Mouse (Mus musculus) urinary bladder, adult 2 months (tissue): ENCODE data around the gene Trim16. TPM values are rescaled to one million over a fixed set of nuclear protein-coding genes. Genes with fewer than 3 reads are reported as not detected.

Experiments
- DNase-seq: peaks from one replicate; pipeline ENCODE4 v3.0.0; 2022; ENCODE audit warnings: low spot score
- polyA plus RNA-seq: library from polyadenylated mRNA; depleted of rRNA; stranded (reverse); fragments of >200 nt; gene quantifications from 2 replicates; pipeline ENCODE4 v1.2.3, GENCODE M21; 2012; rRNA removed

Gene Trim16
- polyA plus RNA-seq, 1 experiment: 33.0 TPM

DNA sequence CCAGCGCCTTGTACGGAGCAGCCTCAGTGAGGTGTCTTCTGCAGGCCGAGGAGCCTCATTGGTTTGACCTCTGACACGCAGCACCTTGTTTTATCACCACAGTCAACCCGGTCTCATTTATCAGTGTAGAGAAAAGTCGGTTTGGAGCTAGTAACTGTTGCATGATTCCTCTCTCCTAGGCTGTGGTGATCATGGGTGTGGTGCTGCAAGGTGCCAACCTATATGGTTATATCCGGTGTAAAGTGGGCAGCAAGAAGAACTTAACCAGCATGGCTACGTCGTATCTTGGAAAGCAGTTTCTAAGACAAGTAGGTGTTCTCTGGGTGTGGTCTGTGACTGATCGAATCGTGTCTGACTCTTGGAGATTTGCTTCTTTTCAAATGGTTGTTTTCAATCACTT, 71.7 kb downstream of the Trim16 start:
- no peak for DNase-seq

Other genes starting within 250 kb of the Trim16 start
- gene Trpv2, start 245.7 kb upstream of the Trim16 start, polyA plus RNA-seq: 52.6 and 62.0 TPM in 2 replicates
- 14.0 and 15.4 TPM in 2 replicates for gene Lrrc75a, start 171.7 kb upstream of the Trim16 start, polyA plus RNA-seq
- gene Mmgt2, start 171.6 kb upstream of the Trim16 start, polyA plus RNA-seq: 73.5 and 89.4 TPM in 2 replicates
- 5.4 and 6.5 TPM in 2 replicates for gene Zfp287, start 88.3 kb upstream of the Trim16 start, polyA plus RNA-seq
- not detected in 2 replicates for gene Gm10428, start 67.1 kb upstream of the Trim16 start, polyA plus RNA-seq
- gene Zfp286, start 30.8 kb upstream of the Trim16 start, polyA plus RNA-seq: 5.4 and 5.5 TPM in 2 replicates
- 0.77 and 1.6 TPM in 2 replicates for gene Fbxw10, start 26.8 kb downstream of the Trim16 start, polyA plus RNA-seq
- gene Tvp23b, start 59.2 kb downstream of the Trim16 start, polyA plus RNA-seq: 44.5 and 51.3 TPM in 2 replicates
- gene Cdrt4, start 131.0 kb downstream of the Trim16 start, polyA plus RNA-seq: 0.10 and 0.28 TPM in 2 replicates
- not detected in 2 replicates for gene Tekt3, start 241.4 kb downstream of the Trim16 start, polyA plus RNA-seq